Mouse (Mus musculus) frontal cortex, postnatal 36 days (tissue): ENCODE data around the gene Kxd1.

ENCODE experiments used
- DNase-seq, 2 experiments: peaks; one replicate each; pipeline ENCODE4 v3.0.0; 2022; ENCODE audit warnings: low spot score in 2 of 2

Kxd1 gene

DNA sequence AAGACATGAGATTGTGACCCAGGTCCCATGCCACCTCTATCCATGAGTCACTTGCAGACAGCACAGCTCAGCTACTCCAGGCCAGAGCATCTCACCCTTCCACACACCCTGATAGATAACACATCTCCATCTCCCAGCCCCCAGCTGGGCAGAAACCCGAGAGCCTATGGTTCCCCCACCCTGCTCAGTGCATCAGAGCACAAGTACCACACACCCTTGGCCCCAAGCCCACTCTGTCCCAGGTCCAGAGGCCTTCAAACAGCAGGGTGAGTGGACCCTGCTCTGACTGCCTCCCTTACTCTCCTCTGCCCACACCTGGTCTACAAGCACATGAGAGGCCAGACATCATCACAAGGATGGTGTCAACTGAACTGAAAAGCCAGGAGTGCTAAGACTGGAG is 59.8 kb downstream of the Kxd1 start:
- no peak for DNase-seq

DNA sequence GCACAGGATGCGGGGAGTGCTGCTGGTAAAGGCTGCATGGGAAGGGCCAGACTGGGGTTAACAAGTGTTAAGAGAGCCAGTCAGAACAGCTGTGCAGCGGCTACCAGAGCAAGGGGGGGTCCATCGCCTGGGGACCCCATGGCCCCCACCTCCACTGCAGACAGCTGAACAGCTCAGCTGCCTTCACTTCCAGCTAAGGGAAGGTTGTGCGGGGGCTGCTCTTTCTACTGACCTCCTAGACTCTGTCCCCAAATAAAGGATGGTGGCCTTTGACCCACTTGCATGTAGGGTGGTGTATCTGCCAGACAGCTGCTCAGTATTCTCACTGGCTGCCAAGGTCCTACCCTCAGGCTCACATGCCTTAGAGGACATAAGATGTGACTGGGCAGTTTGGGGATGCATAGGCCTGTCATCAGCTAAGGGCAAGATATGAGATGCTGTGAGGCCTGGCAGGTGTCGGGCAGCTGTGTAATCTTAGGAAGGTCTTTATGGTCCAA is 60.5 kb downstream of the Kxd1 start:
- DNase-seq = no peak

DNA sequence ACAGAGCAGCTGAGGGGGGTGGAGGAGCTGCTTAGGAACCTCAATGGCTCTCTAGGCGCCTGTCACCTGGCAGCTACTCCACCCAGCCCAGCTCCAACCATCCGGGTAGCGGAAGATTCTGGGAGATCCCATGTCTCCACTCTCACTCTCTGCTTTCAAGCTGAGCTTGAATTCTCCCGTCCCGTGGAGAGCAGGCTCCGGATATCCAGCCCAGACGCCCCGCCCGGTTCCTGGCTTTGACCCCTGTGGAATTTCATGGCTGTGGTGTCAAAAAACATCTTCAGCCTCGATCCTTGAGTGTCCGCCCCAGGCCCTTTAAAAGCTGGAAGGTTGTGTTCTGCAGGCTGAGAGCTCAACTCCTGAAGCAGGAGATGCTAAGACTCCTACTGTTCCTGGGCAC is 61.0 kb downstream of the Kxd1 start:
- no peak for DNase-seq

DNA sequence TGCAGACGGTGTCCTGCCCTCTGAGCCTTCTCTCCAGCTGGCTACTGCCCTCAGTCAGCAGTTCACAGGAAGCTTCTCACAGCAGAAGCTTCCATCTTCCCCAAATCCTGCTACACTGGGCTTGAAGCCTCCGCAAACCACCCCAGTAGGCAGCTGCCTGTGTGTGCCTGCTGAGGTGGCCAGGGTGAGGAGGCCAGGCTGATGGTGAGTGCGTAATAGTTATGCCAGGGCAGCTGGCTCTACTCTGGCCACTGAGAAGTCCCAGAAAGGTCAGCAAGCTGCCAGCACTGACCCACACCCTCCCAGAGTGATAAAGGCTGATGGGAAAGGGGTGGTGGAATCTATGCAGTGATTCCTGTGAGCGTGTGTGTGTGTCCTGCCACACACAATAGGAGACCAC is 61.5 kb downstream of the Kxd1 start:
- no peak for DNase-seq

DNA sequence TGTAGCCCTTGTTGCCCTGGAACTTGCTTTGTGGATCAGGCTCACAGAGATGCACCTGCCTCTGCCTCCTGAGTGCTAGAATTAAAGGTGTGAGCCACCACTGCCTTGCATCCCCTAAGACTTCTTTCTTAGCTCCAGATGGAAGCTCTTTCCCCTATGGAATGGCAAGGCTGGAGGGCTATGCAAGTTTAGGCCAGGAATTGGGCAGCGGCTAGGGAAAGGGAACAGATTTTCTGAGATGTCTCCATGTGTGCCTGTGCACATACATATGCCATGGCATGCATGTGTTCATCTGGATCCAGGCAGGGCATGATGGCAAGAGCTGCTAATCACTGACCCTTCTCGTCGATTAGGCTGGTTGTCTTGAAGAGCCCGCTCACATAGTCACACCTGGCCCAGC is 62.1 kb downstream of the Kxd1 start:
- no peak for DNase-seq

DNA sequence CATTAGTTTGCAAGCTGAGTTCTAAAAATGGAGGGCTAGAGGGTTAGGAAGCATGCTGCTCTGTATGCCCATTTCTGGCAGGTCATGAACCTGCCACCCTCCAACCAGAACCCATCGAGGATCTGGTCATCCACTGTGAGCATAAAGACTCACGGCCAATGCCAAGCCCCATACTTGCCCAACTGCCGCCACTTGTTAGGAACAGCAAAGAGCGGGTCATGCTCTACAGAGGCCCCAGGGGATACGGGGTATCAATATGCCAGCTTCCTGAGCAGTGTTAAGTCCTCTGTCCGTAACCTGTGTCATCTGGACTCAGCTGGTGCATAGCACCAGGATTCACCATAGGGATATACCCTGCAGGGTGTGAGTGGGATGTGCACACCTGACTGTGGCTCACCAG is 63.6 kb downstream of the Kxd1 start:
- no peak for DNase-seq

DNA sequence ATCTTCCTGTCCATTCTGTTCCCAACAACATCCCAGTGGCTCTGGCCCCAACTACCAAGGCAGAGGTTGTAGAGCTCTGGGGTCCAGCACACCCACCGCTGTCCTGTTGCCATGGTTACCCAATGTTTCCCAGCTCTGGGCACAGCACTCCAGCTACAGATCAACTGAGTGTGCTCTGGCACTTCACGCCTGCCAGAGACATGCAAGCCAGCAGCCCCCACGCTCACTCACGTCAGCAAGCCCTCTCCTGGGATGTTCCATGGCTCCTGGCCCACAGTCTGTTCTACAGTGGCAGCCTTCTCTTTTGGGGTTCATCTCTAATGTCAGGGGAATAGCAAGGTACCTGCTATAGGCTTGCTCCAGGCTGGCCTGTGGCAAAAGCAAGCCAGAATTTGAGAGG is 64.5 kb downstream of the Kxd1 start:
- DNase-seq = peak; percentile 71 to 78

DNA sequence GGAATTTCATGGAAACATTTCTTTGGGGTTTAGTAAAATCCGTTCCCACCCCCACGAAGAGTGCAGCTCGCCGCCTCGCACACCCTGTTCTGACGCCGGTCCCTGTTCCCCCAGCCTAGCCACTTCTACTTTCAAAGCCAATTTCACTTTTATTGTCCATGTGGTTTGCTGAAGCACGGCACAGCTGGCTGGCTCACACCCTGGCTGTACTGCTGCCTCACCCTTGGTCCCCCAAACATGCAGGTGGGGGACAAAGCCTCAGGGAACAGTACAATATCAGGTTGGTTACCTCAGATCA is 65.3 kb downstream of the Kxd1 start:
- peak in 1 of 2 experiments; percentile 44 for DNase-seq

DNA sequence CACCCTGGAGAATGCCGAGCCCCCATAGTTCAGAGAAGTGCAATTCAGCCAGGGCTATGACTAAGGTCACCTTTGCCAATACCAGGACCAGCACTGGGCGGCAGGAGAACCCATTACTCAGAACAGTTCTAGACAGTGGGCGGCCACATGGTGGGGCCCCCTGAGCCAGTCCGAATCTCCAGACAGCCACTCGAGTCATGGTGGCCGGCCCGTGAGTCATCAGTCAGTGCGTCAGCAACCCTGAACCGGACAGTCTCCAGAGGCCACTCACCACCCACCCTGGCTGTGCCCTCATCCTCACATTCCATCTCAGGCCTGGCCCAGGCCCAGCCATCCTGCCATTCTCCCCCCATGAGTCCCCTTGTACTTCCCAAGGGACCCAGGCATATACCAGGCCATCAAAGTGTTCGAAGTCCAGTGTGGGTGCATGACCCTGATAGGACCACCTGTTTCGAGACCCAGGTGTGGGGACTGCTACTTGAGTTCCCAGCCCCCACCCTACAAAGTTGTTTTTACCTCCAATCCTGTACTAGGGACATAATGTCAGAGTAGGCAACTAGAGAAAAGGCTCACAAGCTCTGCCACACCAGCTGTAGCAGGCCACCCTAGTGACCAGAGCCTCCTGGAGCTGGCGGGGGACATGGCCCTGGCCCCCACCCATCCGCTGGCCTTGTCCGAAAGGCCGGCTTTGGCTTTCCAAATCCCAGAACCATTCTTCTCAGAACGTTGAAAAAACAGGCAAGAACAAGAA is 65.8 kb downstream of the Kxd1 start:
- DNase-seq = no peak

DNA sequence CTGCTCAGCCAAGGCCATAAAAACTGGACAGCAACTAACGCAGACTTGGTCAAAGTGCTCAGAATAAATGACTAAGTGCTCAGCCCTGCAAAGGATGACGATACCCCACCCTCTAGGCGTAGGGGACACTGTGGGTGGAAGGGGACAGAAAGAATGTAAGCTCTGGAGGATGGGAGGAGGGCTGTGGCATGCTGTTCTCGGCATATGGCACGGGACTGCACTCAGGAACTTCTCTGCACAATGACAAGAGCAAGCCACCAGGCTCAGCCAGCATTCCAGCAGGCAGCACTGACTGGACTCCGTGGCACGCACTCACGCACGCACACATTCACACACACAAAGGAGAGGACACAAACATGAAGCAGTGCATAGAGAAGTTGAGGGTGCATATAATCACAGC is 67.2 kb downstream of the Kxd1 start:
- no peak for DNase-seq

DNA sequence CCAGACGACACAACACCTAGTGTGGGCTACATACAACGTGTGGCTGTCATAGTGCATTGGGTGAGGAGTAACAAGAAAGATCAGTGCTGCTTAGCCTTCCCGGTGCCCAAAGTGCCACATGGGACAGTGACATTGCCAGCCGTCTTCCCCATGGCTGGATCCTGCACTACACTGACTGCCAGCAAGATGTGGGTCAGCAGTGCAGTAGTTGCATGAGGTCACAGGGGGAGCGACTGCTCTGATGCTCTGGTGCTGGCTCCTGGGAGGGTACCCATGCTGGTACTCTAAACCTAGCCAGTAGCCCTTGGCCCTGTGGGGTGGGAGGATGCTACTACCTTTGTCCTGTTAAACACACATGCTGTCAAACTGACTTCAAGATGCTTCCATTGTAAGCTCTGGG is 67.6 kb downstream of the Kxd1 start:
- DNase-seq = no peak

DNA sequence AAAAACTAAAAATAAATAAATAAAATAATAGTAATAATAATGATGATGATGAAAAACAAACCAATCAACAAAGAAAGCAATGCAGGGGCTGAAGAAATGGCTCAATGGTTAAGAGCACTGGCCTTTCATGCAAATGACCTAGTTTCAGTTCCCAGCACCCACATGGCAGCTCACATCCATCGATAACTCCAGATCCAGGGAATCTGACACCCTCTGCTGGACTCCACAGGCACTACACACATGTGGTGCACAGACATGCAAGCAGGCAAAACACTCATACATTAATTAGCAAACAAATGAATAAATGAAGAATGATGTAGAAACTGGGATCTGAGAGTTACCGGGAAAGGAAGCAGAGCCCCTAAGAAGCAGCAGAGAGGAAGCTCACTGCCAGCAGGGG is 68.1 kb downstream of the Kxd1 start:
- no peak for DNase-seq

DNA sequence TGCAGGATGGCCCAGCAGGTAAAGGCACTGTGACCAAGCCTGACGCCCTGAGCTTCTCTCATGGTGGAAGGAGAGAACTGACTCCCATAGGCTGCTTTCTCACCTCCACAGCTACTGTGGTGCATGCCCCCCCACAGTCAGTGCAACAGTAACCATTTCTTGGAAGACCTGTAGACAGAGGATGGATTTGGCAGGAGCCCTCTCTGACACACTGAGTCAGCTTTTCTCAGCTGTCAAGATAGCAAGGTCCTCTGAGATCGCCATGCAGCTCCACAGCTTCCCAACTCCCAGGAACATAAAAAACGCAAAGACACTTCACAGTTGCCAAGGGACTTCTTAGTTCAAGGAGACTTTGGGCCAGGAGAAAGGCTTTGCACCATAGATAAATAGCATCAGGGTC is 69.3 kb downstream of the Kxd1 start:
- no peak for DNase-seq
